Mouse (Mus musculus) urinary bladder, postnatal 0 days (tissue): Measurements from ENCODE around the gene Lims1. TPM values are rescaled to one million over a fixed set of nuclear protein-coding genes. Genes with fewer than 3 reads are reported as not detected.

ENCODE experiments used
- polyA plus RNA-seq: library from polyadenylated mRNA; unstranded; fragments of >200 nt; fragmentation: Nextera tagmentation; extraction: Ambion mirVana; gene quantifications from 2 replicates; pipeline ENCODE4 v1.2.1, GENCODE M21; 2015

Gene Lims1
- polyA plus RNA-seq = 192 and 226 TPM in 2 replicates

GRCm38 (mm10) chr10:58323028-58323991, at the start of gene Lims1:
Gene Lims1 (plus strand): TSS chr10:58323466.

DNA sequence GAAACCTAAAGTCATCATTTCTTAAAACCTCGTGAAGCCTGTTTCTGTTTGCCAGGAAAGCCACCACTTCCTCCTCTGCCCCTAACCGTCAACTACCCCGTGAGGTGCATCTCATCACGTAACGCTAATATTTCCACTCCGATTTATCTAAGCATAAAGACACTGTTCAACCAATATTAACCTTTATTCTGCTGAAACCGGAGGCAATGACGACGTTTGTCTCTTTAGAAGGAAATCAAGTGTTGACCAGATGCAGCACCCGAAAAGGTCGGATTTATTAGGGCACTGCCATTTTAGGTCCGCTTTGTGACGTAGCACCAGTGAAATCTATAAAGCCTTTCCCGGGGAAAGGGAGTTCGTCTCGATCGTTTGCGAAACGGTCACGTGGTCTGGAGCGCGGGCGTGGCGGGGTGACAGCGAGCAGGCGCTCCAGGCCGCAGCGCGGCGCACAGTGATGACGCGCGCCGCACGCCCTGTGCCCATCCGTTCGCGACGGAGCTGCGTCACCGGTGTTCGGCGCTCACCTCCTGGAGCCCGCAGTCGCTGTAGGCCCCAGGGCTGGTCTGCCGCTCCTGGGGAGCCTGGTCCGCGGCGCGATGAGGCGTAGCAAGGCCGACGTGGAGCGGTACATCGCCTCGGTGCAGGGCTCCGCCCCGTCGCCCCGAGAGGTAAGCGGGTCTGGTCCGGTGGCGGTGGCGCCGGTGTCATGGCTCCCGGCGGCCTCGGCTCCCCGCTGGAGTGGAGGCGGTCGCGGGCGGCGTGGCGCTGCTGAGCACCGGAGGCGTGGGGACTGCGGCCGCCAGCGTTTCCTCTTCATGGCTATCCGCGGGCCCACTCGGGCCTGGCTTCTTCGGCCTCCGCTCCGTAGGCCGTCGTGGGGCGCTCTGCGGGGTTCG, 123.4 kb downstream of the Lims1 start, which contains the start of gene Ranbp2:
Gene Ranbp2 (plus strand): TSS at position 537 of the 896 bp plus-strand sequence.

Other genes with a start within 250 kb of the Lims1 start
- gene AW822073, start 98.5 kb upstream of the Lims1 start, polyA plus RNA-seq = not detected in 2 replicates
- not detected in 2 replicates for gene Duxf3, start 90.8 kb upstream of the Lims1 start, polyA plus RNA-seq
- gene Gm4981, start 86.8 kb upstream of the Lims1 start, polyA plus RNA-seq = not detected in 2 replicates
- gene Gcc2, start 68.0 kb upstream of the Lims1 start, polyA plus RNA-seq = 26.0 and 34.0 TPM in 2 replicates
- gene Ranbp2, start 123.5 kb downstream of the Lims1 start, polyA plus RNA-seq = 10.9 and 13.3 TPM in 2 replicates
- 2.1 and 2.5 TPM in 2 replicates for gene Ccdc138, start 174.5 kb downstream of the Lims1 start, polyA plus RNA-seq